Mouse (Mus musculus): ENCODE data around the gene Pkp4.
"Not testable (repeated sequence)": the region's sequence is repeated elsewhere in the genome, so short reads cannot be mapped to it uniquely, and the experiment has no call there.

Pkp4 gene

GRCm38 (mm10) chr2:59378861-59379260 lies 218.2 kb downstream of the Pkp4 start:
- in situ Hi-C loops (cut with MboI, MseI), result not testable (repeated sequence)

GRCm38 (mm10) chr2:59383231-59383630 lies 222.6 kb downstream of the Pkp4 start:
- in situ Hi-C loops (cut with MboI, MseI), result no loop called here

GRCm38 (mm10) chr2:59383852-59384776 lies 223.5 kb downstream of the Pkp4 start:
- in situ Hi-C loops (cut with MboI, MseI), result no loop called here

GRCm38 (mm10) chr2:59385211-59385935 lies 224.7 kb downstream of the Pkp4 start:
- in situ Hi-C loops (cut with MboI, MseI), result no loop called here

- in situ Hi-C loops (cut with MboI, MseI), result no loop called here
These were observed 229.3 kb downstream of the Pkp4 start for GRCm38 (mm10) chr2:59389971-59390370.

GRCm38 (mm10) chr2:59393177-59393576 lies 232.5 kb downstream of the Pkp4 start:
- in situ Hi-C loops (cut with MboI, MseI), result no loop called here

- in situ Hi-C loops (cut with MboI, MseI), result no loop called here
These were observed 234.0 kb downstream of the Pkp4 start for GRCm38 (mm10) chr2:59394651-59395050.

GRCm38 (mm10) chr2:59395160-59395650 lies 234.6 kb downstream of the Pkp4 start:
- in situ Hi-C loops (cut with MboI, MseI), result not testable (repeated sequence)

- in situ Hi-C loops (cut with MboI, MseI), result no loop called here
These were observed 235.9 kb downstream of the Pkp4 start for GRCm38 (mm10) chr2:59396555-59396954.

- in situ Hi-C loops (cut with MboI, MseI), result no loop called here
These were observed 236.9 kb downstream of the Pkp4 start for GRCm38 (mm10) chr2:59397531-59397930.

- in situ Hi-C loops (cut with MboI, MseI), result no loop called here
These were observed 240.3 kb downstream of the Pkp4 start for GRCm38 (mm10) chr2:59400901-59401378.

- in situ Hi-C loops (cut with MboI, MseI), result no loop called here
These were observed 241.3 kb downstream of the Pkp4 start for GRCm38 (mm10) chr2:59401841-59402461.

GRCm38 (mm10) chr2:59404022-59404421 lies 243.4 kb downstream of the Pkp4 start:
- in situ Hi-C loops (cut with MboI, MseI), result no loop called here

Measured in regulatory T cell (primary cell).